ENCODE assay signal across 28 mouse cellular contexts in the genomic region with DNA sequence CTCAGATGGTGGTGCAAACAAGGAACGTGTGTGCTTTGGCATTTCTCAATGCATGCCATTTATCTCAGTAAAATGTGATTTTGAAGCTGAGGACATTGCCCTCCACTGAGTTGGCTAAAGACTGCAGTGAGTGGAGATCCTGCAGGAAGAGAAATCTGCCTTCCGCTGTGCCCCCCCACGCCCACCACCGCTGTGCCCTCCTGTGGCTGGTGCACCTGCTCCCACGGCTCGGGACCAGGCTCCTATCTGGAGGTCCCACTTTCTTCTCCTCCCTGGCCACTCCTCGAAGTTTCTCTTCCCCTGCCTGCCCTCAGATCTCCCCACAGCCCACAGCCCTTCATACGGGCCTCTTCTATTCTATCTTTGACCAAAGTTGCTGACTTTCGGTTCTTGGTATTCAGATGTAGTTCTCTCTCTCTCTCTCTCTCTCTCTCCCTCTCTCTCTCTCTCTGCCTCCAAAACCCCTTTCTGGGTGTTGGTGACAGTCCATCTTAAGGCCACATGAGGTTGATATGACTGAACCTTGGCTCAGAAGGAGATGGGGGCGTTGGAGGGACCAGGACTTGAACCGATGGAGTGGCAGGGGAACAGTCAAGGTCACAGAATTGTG.
DNase-seq lines count a peak whose midpoint lies in the region; ATAC-seq and TF ChIP-seq lines count a peak whose summit lies in the region.
"Had no signal": no experiment of that assay in that cellular context is flagged by ENCODE, and none has a peak within 500 bp of the region (broad histone marks: within the 10 kb centered on the region; RNA-seq: fewer than 3 reads in every experiment).

No protein-coding gene starts in this region.

- DNase-seq in CH12.LX (ENCODE audit: extremely low read depth) = peak; percentile 44
- DNase-seq in thymus, adult 18-20 months = peak; percentile 15 to 19
- peak; percentile 47 for DNase-seq in thymus, postnatal 25 days
- DNase-seq in cerebellum, adult 11-12 months = no peak
- DNase-seq in MN1 (ENCODE audit: low spot score) = no peak
- DNase-seq in heart, adult 18-20 months = no peak
- no peak for DNase-seq in kidney, adult 9 months
- DNase-seq: adrenal gland, postnatal 14 days; cerebellum, adult 2 months; cerebellum, postnatal 36 days; embryo, embryonic 11 days; gastrocnemius, postnatal 25 days; heart, adult 2 months; kidney, adult 18-20 months; kidney, postnatal 36 days; lung, postnatal 36 days; retina, postnatal 1 day; right cerebral cortex, postnatal 25 days; spleen, adult 18-20 months had no signal

- no peak overlapping the region for H3K27ac ChIP-seq in CH12.LX (ENCODE audit: insufficient read depth, low read depth)
- H3K27ac ChIP-seq: embryonic facial prominence, embryonic 12.5 days; heart, adult 2 months; hindbrain, embryonic 15.5 days; layer of hippocampus, adult 2 months; limb, embryonic 12.5 days; midbrain, embryonic 13.5 days; neural tube, embryonic 15.5 days had no signal

- no peak overlapping the region for H3K9ac ChIP-seq in CH12.LX (ENCODE audit: insufficient read depth, low read depth)
- H3K9ac ChIP-seq: embryonic facial prominence, embryonic 12.5 days; heart, embryonic 12.5 days; hindbrain, embryonic 15.5 days; limb, embryonic 12.5 days; midbrain, embryonic 13.5 days; neural tube, embryonic 15.5 days had no signal

- no peaks in the 10 kb centered on the region for H3K79me2 ChIP-seq in CH12.LX (replicated peaks; ENCODE audit: control insufficient read depth, extremely low read depth, insufficient read depth, poor library complexity, severe bottlenecking)

- H3K4me1 ChIP-seq in CH12.LX (ENCODE audit: control insufficient read depth in 1 of 2, insufficient read depth in 2 of 2) = peaks cover 23 to 76% of the 10 kb centered on the region in 2 experiments
- H3K4me1 ChIP-seq: heart, embryonic 12.5 days; hindbrain, embryonic 15.5 days; midbrain, embryonic 13.5 days; neural tube, embryonic 15.5 days had no signal

- ATAC-seq in granulocyte monocyte progenitor cell, adult 5-6 weeks (replicated peaks; ENCODE audit: poor library complexity, severe bottlenecking) = peak; percentile 47
- ATAC-seq: forebrain, embryonic 14.5 days; midbrain, embryonic 13.5 days had no signal

- H3K4me2 ChIP-seq in CH12.LX (ENCODE audit: insufficient read depth, low read depth, poor library complexity, severe bottlenecking) = peak overlapping the region; percentile 8; the same call in 1 of the 2 replicates
- H3K4me2 ChIP-seq: embryonic facial prominence, embryonic 12.5 days; heart, embryonic 12.5 days; hindbrain, embryonic 15.5 days; limb, embryonic 12.5 days; midbrain, embryonic 13.5 days; neural tube, embryonic 15.5 days had no signal

- TF ChIP-seq RAD21 in CH12.LX (IDR thresholded peaks at IDR 0.05; ENCODE audit: low read depth, low read length) = no peak

- no peak for TF ChIP-seq CTCF in CH12.LX (conservative IDR thresholded peaks at IDR 0.05 in 1 of 2, IDR thresholded peaks at IDR 0.05 in 1 of 2; ENCODE audit: low read depth in 2 of 2, low read length in 2 of 2)

- no peak for TF ChIP-seq POLR2A in CH12.LX (IDR thresholded peaks at IDR 0.05; ENCODE audit: low read depth, low read length)

- dilution Hi-C loops in CH12.LX (cut with MboI; ENCODE audit: extremely low pct_ligation_motif_present, extremely low pct_unique_long_range_greater_than_20kb, low sequenced_read_pairs) = no loop called here

- no peaks in the 10 kb centered on the region for H3K27me3 ChIP-seq in CH12.LX (replicated peaks)
- H3K27me3 ChIP-seq: embryonic facial prominence, embryonic 12.5 days; heart, embryonic 12.5 days; hindbrain, embryonic 15.5 days; midbrain, embryonic 13.5 days; neural tube, embryonic 15.5 days had no signal

- H3K36me3 ChIP-seq in CH12.LX (replicated peaks in 1 of 2; ENCODE audit: control insufficient read depth in 1 of 2, insufficient read depth in 1 of 2, low read length in 1 of 2) = no peaks in the 10 kb centered on the region
- H3K36me3 ChIP-seq: embryonic facial prominence, embryonic 12.5 days; heart, embryonic 12.5 days; hindbrain, embryonic 15.5 days; limb, embryonic 12.5 days; midbrain, embryonic 13.5 days; neural tube, embryonic 15.5 days had no signal

- H3K9me3 ChIP-seq in CH12.LX (replicated peaks; ENCODE audit: low read length) = peaks cover 8% of the 10 kb centered on the region
- H3K9me3 ChIP-seq: embryonic facial prominence, embryonic 12.5 days; hindbrain, embryonic 15.5 days; limb, embryonic 12.5 days; midbrain, embryonic 13.5 days; neural tube, embryonic 15.5 days had no signal

- peak; percentile 45; the same call in 1 of the 2 replicates for TF ChIP-seq EP300 in CH12.LX (IDR thresholded peaks at IDR 0.05; ENCODE audit: low read length)

- no peak overlapping the region for H3K4me3 ChIP-seq in CH12.LX (replicated peaks in 1 of 3; ENCODE audit: low read depth in 2 of 3, low read length in 2 of 3, poor library complexity in 1 of 3)
- H3K4me3 ChIP-seq: embryonic facial prominence, embryonic 12.5 days; heart, adult 2 months; heart, embryonic 12.5 days; hindbrain, embryonic 15.5 days; layer of hippocampus, adult 2 months; limb, embryonic 12.5 days; midbrain, embryonic 13.5 days; neural tube, embryonic 15.5 days had no signal

- in situ Hi-C loops in CH12.LX (cut with MboI; ENCODE audit: low pct_ligation_motif_present, low pct_unique_long_range_greater_than_20kb, low sequenced_read_pairs) = no loop called here

TF ChIP-seq in CH12.LX, 34 proteins besides CTCF, POLR2A, EP300 and RAD21:
- TF ChIP-seq POLR2AphosphoS2 (IDR thresholded peaks at IDR 0.05; ENCODE audit: low read depth, low read length) = no peak
- no peak for TF ChIP-seq KAT2A (IDR thresholded peaks at IDR 0.05; ENCODE audit: insufficient replicate concordance, low read length)
- 0 out of 2 replicates have a peak, but pooled peaks have one; percentile 15 for TF ChIP-seq TCF12 (IDR thresholded peaks at IDR 0.05; ENCODE audit: low read depth, low read length)
- 0 out of 2 replicates have a peak, but pooled peaks have one; percentile 55 for TF ChIP-seq IRF4 (IDR thresholded peaks at IDR 0.05; ENCODE audit: low read depth, low read length)
- peak; percentile 21; the same call in 1 of the 2 replicates for TF ChIP-seq JUND (conservative IDR thresholded peaks at IDR 0.05; ENCODE audit: low read depth, low read length)
- TF ChIP-seq USF2 (conservative IDR thresholded peaks at IDR 0.05; ENCODE audit: low read depth, low read length) = no peak
- peak; percentile 43; the same call in 1 of the 2 replicates for TF ChIP-seq MAFK (IDR thresholded peaks at IDR 0.05; ENCODE audit: insufficient replicate concordance, low read length)
- no peak for TF ChIP-seq MAZ (IDR thresholded peaks at IDR 0.05; ENCODE audit: low read depth, low read length)
- TF ChIP-seq E2F4 (IDR thresholded peaks at IDR 0.05; ENCODE audit: insufficient replicate concordance, low read depth, low read length) = no peak

Comparison
In these comparisons a context has a peak if more than half of its experiments do, and no peak if none do; other contexts are left out.
1. DNase-seq: peak in CH12.LX (single experiment), thymus, adult 18-20 months (2 of 2) and thymus, postnatal 25 days (single experiment); none in cerebellum, adult 11-12 months (single experiment), MN1 (single experiment), heart, adult 18-20 months (0 of 2) and kidney, adult 9 months (single experiment).